Mouse (Mus musculus) forebrain, embryonic 11.5 days (tissue): ENCODE results near the gene Npr1. TPM values are rescaled to one million over a fixed set of nuclear protein-coding genes. Genes with fewer than 3 reads are reported as not detected.

Source experiments
- ATAC-seq: fragments of 200-750 bp; cut with Nextera tagmentation; replicated peaks from 2 replicates; pipeline ENCODE4 v1.8.0; 2017; ENCODE audit warnings: moderate TSS enrichment; ENCODE audit not compliant: low FRiP score
- DNase-seq: peaks from one replicate; pipeline ENCODE4 v3.0.0-alpha.2; 2017; ENCODE audit warnings: low spot score
- H3K27ac ChIP-seq: fragments of 300-500 bp; sonication (generic); 2 replicates; pipeline ENCODE4 v1.5.1; 2014; ENCODE audit warnings: low read depth, low read length
- H3K27me3 ChIP-seq: fragments of 300-500 bp; sonication (generic); 2 replicates; pipeline ENCODE4 v1.6.1; 2014; ENCODE audit warnings: mild to moderate bottlenecking, low read length, mixed read lengths; ENCODE audit not compliant: control insufficient read depth, insufficient read depth
- H3K36me3 ChIP-seq: fragments of 300-500 bp; sonication (generic); 2 replicates; pipeline ENCODE4 v1.6.1; 2014; ENCODE audit warnings: mild to moderate bottlenecking, low read length, moderate library complexity, mixed read lengths; ENCODE audit not compliant: control insufficient read depth, insufficient read depth
- H3K4me1 ChIP-seq: fragments of 300-500 bp; sonication (generic); replicated peaks from 2 replicates; pipeline ENCODE4 v1.6.1; 2014; ENCODE audit warnings: low read length, mixed read lengths; ENCODE audit not compliant: control insufficient read depth, insufficient read depth
- H3K4me2 ChIP-seq: fragments of 300-500 bp; sonication (generic); 2 replicates; pipeline ENCODE4 v1.6.1; 2014; ENCODE audit warnings: low read depth, mild to moderate bottlenecking, low read length, moderate library complexity, mixed read lengths; ENCODE audit not compliant: severe bottlenecking
- H3K4me3 ChIP-seq: fragments of 300-500 bp; sonication (generic); 2 replicates; pipeline ENCODE4 v1.5.1; 2014; ENCODE audit warnings: low read depth, low read length
- H3K9ac ChIP-seq: fragments of 300-500 bp; sonication (generic); 2 replicates; pipeline ENCODE4 v1.6.1; 2014; ENCODE audit warnings: low read length
- H3K9me3 ChIP-seq: fragments of 300-500 bp; sonication (generic); 2 replicates; pipeline ENCODE4 v1.6.1; 2016; ENCODE audit warnings: low read length, mixed read lengths; ENCODE audit not compliant: control insufficient read depth
- WGBS: fragments of 180-500 bp; shearing (Covaris S2); extraction: QIAGEN DNeasy Blood & Tissue Kit; methylation state at CpG from one replicate; pipeline ENCODE4 v1.1.7; 2014; 5-methylcytosine and 5-hydroxymethylcytosine counted together
- polyA plus RNA-seq: library from polyadenylated mRNA; unstranded; fragments of >200 nt; fragmentation: Nextera tagmentation; extraction: Ambion mirVana; gene quantifications from 2 replicates; pipeline ENCODE4 v1.2.1, GENCODE M21; 2014

Npr1 gene
- polyA plus RNA-seq, 1 experiment from 2014 or later = 2.0 TPM

DNA sequence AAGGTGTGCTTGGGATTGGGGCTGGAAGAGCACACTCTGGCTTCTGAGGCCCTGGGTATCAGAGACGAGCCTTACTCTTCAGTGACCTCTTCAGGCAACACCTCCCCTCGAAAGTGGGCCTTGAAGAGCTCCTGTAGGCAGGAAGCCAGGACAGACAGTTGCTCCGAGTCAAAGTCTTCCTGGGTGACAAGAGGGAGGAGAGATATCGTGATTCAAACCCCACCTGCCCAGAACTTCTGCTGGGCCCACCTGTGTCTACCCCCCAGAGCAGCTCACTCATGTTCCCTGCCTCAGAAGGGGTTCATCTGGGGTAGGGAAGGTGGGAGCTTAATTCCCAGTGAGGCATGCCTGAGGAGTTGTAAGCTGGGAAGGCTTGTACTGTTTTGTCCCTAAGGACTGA, 64.7 kb downstream of the Npr1 start:
- Histone ChIP-seq H3K9me3 (no peaks in the 10 kb centered on the region), H3K9ac (no peak overlapping the region), H3K36me3 (peaks cover 29% of the 10 kb centered on the region), H3K4me3 (no peak overlapping the region), H3K4me2 (no peak overlapping the region), H3K27ac (no peak overlapping the region), H3K27me3 (no peaks in the 10 kb centered on the region), H3K4me1 (no peaks in the 10 kb centered on the region)
- WGBS = 87% methylated on average over 4 of the region's 4 CpGs
- DNase-seq (no peak), ATAC-seq (no peak)

Other genes starting within 250 kb of the Npr1 start
- 103 and 110 TPM in 2 replicates for gene Jtb, start 234.3 kb downstream of the Npr1 start, polyA plus RNA-seq
- 6.0 and 6.2 TPM in 2 replicates for gene Creb3l4, start 222.4 kb downstream of the Npr1 start, polyA plus RNA-seq
- gene Slc39a1, start 217.7 kb downstream of the Npr1 start, polyA plus RNA-seq = 57.5 and 58.5 TPM in 2 replicates
- gene Crtc2, start 211.7 kb downstream of the Npr1 start, polyA plus RNA-seq = 13.7 and 14.6 TPM in 2 replicates
- gene Dennd4b, start 200.7 kb downstream of the Npr1 start, polyA plus RNA-seq = 6.8 and 7.0 TPM in 2 replicates
- gene Gatad2b, start 172.7 kb downstream of the Npr1 start, polyA plus RNA-seq = 12.9 and 14.3 TPM in 2 replicates
- gene Slc27a3, start 75.9 kb downstream of the Npr1 start, polyA plus RNA-seq = 13.6 and 14.2 TPM in 2 replicates
- gene Ints3, start 32.2 kb downstream of the Npr1 start, polyA plus RNA-seq = 50.5 and 55.3 TPM in 2 replicates
- gene Ilf2, start 10.3 kb upstream of the Npr1 start, polyA plus RNA-seq = 365 and 366 TPM in 2 replicates
- 66.3 and 68.3 TPM in 2 replicates for gene Snapin, start 25.2 kb upstream of the Npr1 start, polyA plus RNA-seq
- gene Chtop, start 43.6 kb upstream of the Npr1 start, polyA plus RNA-seq = 142 and 151 TPM in 2 replicates
- 5.6 and 6.5 TPM in 2 replicates for gene S100a1, start 48.5 kb upstream of the Npr1 start, polyA plus RNA-seq
- gene S100a13, start 48.6 kb upstream of the Npr1 start, polyA plus RNA-seq = 10.3 and 12.0 TPM in 2 replicates
- not detected in 2 replicates for gene S100a14, start 61.0 kb upstream of the Npr1 start, polyA plus RNA-seq
- gene S100a16, start 71.4 kb upstream of the Npr1 start, polyA plus RNA-seq = 28.8 and 30.8 TPM in 2 replicates
- not detected in 2 replicates for gene S100a3, start 94.7 kb upstream of the Npr1 start, polyA plus RNA-seq
- not detected in 2 replicates for gene S100a2, start 124.4 kb upstream of the Npr1 start, polyA plus RNA-seq
- gene Gm42674, start 136.0 kb upstream of the Npr1 start, polyA plus RNA-seq = not detected in 2 replicates
- gene S100a4, start 137.9 kb upstream of the Npr1 start, polyA plus RNA-seq = 0.69 and 1.9 TPM in 2 replicates
- gene S100a5, start 142.7 kb upstream of the Npr1 start, polyA plus RNA-seq = not detected in 2 replicates
- 24.3 and 27.0 TPM in 2 replicates for gene S100a6, start 147.0 kb upstream of the Npr1 start, polyA plus RNA-seq
- not detected in 2 replicates for gene S100a7a, start 188.2 kb upstream of the Npr1 start, polyA plus RNA-seq
- gene S100a8, start 203.1 kb upstream of the Npr1 start, polyA plus RNA-seq = 3.6 and 6.9 TPM in 2 replicates
- 1.6 and 2.9 TPM in 2 replicates for gene S100a9, start 229.9 kb upstream of the Npr1 start, polyA plus RNA-seq